Mouse (Mus musculus): ENCODE results near the gene Ganab. TPM values are rescaled to one million over a fixed set of nuclear protein-coding genes. Genes with fewer than 3 reads are reported as not detected.
A peak's percentile ranks its signal among the peaks of the same experiment; 100 is the strongest.

Ganab gene
- polyA plus RNA-seq, 1 experiment from 2014 or later, result 99.2 TPM

- 73% methylated on average over 7 of the region's 7 CpGs for WGBS
- peak overlapping the region; percentile 80 for H3K4me3 ChIP-seq (ENCODE audit: low read depth, low read length)
- no peak for DNase-seq (ENCODE audit: low spot score)
- no peaks in the 10 kb centered on the region for H3K27me3 ChIP-seq (replicated peaks; ENCODE audit: control insufficient read depth, insufficient read depth, low read length)
- no peaks in the 10 kb centered on the region for H3K9me3 ChIP-seq (ENCODE audit: control insufficient read depth, low read length)
- H3K36me3 ChIP-seq (ENCODE audit: control insufficient read depth, insufficient read depth, low read length), result peaks cover 63% of the 10 kb centered on the region
- peak overlapping the region; percentile 86 for H3K9ac ChIP-seq (ENCODE audit: low read depth, low read length)
- no peak overlapping the region for H3K27ac ChIP-seq (replicated peaks; ENCODE audit: low read depth, low read length)
- no peaks in the 10 kb centered on the region for H3K4me1 ChIP-seq (ENCODE audit: control insufficient read depth, insufficient read depth, low read length)
- H3K4me2 ChIP-seq (ENCODE audit: low read depth, low read length), result peak overlapping the region; percentile 78
- ATAC-seq (ENCODE audit: low read depth), result no peak
Observed at GRCm38 (mm10) chr19:8930771-8931170, 32.9 kb downstream of the Ganab start.

- ATAC-seq (ENCODE audit: low read depth) (no peak), DNase-seq (ENCODE audit: low spot score) (no peak)
- Histone ChIP-seq H3K9me3 (ENCODE audit: control insufficient read depth, low read length) (no peaks in the 10 kb centered on the region), H3K4me3 (ENCODE audit: low read depth, low read length) (no peak overlapping the region), H3K4me2 (ENCODE audit: low read depth, low read length) (no peak overlapping the region), H3K27ac (replicated peaks; ENCODE audit: low read depth, low read length) (no peak overlapping the region), H3K36me3 (ENCODE audit: control insufficient read depth, insufficient read depth, low read length) (peaks cover 68% of the 10 kb centered on the region), H3K4me1 (ENCODE audit: control insufficient read depth, insufficient read depth, low read length) (peaks cover 7% of the 10 kb centered on the region; the same call in 1 of the 2 replicates), H3K9ac (ENCODE audit: low read depth, low read length) (no peak overlapping the region), H3K27me3 (replicated peaks; ENCODE audit: control insufficient read depth, insufficient read depth, low read length) (no peaks in the 10 kb centered on the region)
- 89% methylated on average over 2 of the region's 2 CpGs for WGBS
Observed at GRCm38 (mm10) chr19:8936736-8937135, 38.9 kb downstream of the Ganab start.

- DNase-seq (ENCODE audit: low spot score), result no peak
- 75% methylated on average over 14 of the region's 15 CpGs for whole genome bisulfite sequencing
- H3K9me3 ChIP-seq (ENCODE audit: control insufficient read depth, low read length), result no peaks in the 10 kb centered on the region
- peak overlapping the region; percentile 98 for H3K27ac ChIP-seq (replicated peaks; ENCODE audit: low read depth, low read length)
- peak overlapping the region; percentile 97 for H3K4me3 ChIP-seq (ENCODE audit: low read depth, low read length)
- peak overlapping the region; percentile 66; the same call in 1 of the 2 replicates for H3K9ac ChIP-seq (ENCODE audit: low read depth, low read length)
- peak overlapping the region; percentile 61 for H3K4me2 ChIP-seq (ENCODE audit: low read depth, low read length)
- H3K36me3 ChIP-seq (ENCODE audit: control insufficient read depth, insufficient read depth, low read length), result peaks cover 63% of the 10 kb centered on the region
- H3K4me1 ChIP-seq (ENCODE audit: control insufficient read depth, insufficient read depth, low read length), result peaks cover 27% of the 10 kb centered on the region; the same call in 1 of the 2 replicates
- H3K27me3 ChIP-seq (replicated peaks; ENCODE audit: control insufficient read depth, insufficient read depth, low read length), result no peaks in the 10 kb centered on the region
- no peak for ATAC-seq (ENCODE audit: low read depth)
Observed at GRCm38 (mm10) chr19:8940526-8941133, 42.8 kb downstream of the Ganab start.

GRCm38 (mm10) chr19:8941136-8941514 is 43.3 kb downstream of the Ganab start:
- Histone ChIP-seq H3K36me3 (ENCODE audit: control insufficient read depth, insufficient read depth, low read length) (peaks cover 65% of the 10 kb centered on the region), H3K4me3 (ENCODE audit: low read depth, low read length) (peak overlapping the region; percentile 97), H3K27ac (replicated peaks; ENCODE audit: low read depth, low read length) (peak overlapping the region; percentile 98), H3K4me2 (ENCODE audit: low read depth, low read length) (peak overlapping the region; percentile 61), H3K4me1 (ENCODE audit: control insufficient read depth, insufficient read depth, low read length) (peaks cover 27% of the 10 kb centered on the region; the same call in 1 of the 2 replicates), H3K9ac (ENCODE audit: low read depth, low read length) (peak overlapping the region; percentile 66), H3K27me3 (replicated peaks; ENCODE audit: control insufficient read depth, insufficient read depth, low read length) (no peaks in the 10 kb centered on the region), H3K9me3 (ENCODE audit: control insufficient read depth, low read length) (no peaks in the 10 kb centered on the region)
- WGBS, result 41% methylated on average over 10 of the region's 10 CpGs
- ATAC-seq (ENCODE audit: low read depth) (no peak; the same call in 1 of the 2 replicates), DNase-seq (ENCODE audit: low spot score) (no peak)

- peak; percentile 98 for DNase-seq (ENCODE audit: low spot score)
- peaks cover 65% of the 10 kb centered on the region for H3K36me3 ChIP-seq (ENCODE audit: control insufficient read depth, insufficient read depth, low read length)
- no peaks in the 10 kb centered on the region for H3K9me3 ChIP-seq (ENCODE audit: control insufficient read depth, low read length)
- H3K4me3 ChIP-seq (ENCODE audit: low read depth, low read length), result peak within 1 kb of the TSS; percentile 97
- H3K4me1 ChIP-seq (ENCODE audit: control insufficient read depth, insufficient read depth, low read length), result peaks cover 27% of the 10 kb centered on the region; the same call in 1 of the 2 replicates
- WGBS, result under 1% methylated on average over 39 of the region's 64 CpGs
- no peaks in the 10 kb centered on the region for H3K27me3 ChIP-seq (replicated peaks; ENCODE audit: control insufficient read depth, insufficient read depth, low read length)
- peak; percentile 95 for ATAC-seq (ENCODE audit: low read depth)
- peak within 1 kb of the TSS; percentile 61 for H3K4me2 ChIP-seq (ENCODE audit: low read depth, low read length)
- H3K27ac ChIP-seq (replicated peaks; ENCODE audit: low read depth, low read length), result peak within 1 kb of the TSS; percentile 98
- H3K9ac ChIP-seq (ENCODE audit: low read depth, low read length), result peak within 1 kb of the TSS; percentile 99
Observed at GRCm38 (mm10) chr19:8941515-8942217, 43.8 kb downstream of the Ganab start, which contains the start of gene Mta2. TSS of gene Mta2 (plus strand) at chr19:8941875.

GRCm38 (mm10) chr19:8942276-8942964 is 44.5 kb downstream of the Ganab start:
- DNase-seq (ENCODE audit: low spot score), result peak; percentile 50
- H3K9ac ChIP-seq (ENCODE audit: low read depth, low read length), result peak overlapping the region; percentile 99

GRCm38 (mm10) chr19:8943047-8943446 is 45.2 kb downstream of the Ganab start:
- Histone ChIP-seq H3K36me3 (ENCODE audit: control insufficient read depth, insufficient read depth, low read length) (peaks cover 64% of the 10 kb centered on the region), H3K27ac (replicated peaks; ENCODE audit: low read depth, low read length) (peak overlapping the region; percentile 98), H3K4me2 (ENCODE audit: low read depth, low read length) (peak overlapping the region; percentile 61), H3K4me3 (ENCODE audit: low read depth, low read length) (peak overlapping the region; percentile 97), H3K4me1 (ENCODE audit: control insufficient read depth, insufficient read depth, low read length) (peaks cover 27% of the 10 kb centered on the region; the same call in 1 of the 2 replicates), H3K9ac (ENCODE audit: low read depth, low read length) (peak overlapping the region; percentile 99), H3K27me3 (replicated peaks; ENCODE audit: control insufficient read depth, insufficient read depth, low read length) (no peaks in the 10 kb centered on the region), H3K9me3 (ENCODE audit: control insufficient read depth, low read length) (no peaks in the 10 kb centered on the region)
- ATAC-seq (ENCODE audit: low read depth) (no peak), DNase-seq (ENCODE audit: low spot score) (no peak)
- 54% methylated on average over 2 of the region's 2 CpGs for WGBS

More at GRCm38 (mm10) chr19:8942276-8942964, 44.5 kb downstream of the Ganab start:
- Histone ChIP-seq H3K4me1 (ENCODE audit: control insufficient read depth, insufficient read depth, low read length) (peaks cover 27% of the 10 kb centered on the region; the same call in 1 of the 2 replicates), H3K27ac (replicated peaks; ENCODE audit: low read depth, low read length) (peak overlapping the region; percentile 98), H3K27me3 (replicated peaks; ENCODE audit: control insufficient read depth, insufficient read depth, low read length) (no peaks in the 10 kb centered on the region), H3K36me3 (ENCODE audit: control insufficient read depth, insufficient read depth, low read length) (peaks cover 64% of the 10 kb centered on the region), H3K4me2 (ENCODE audit: low read depth, low read length) (peak overlapping the region; percentile 61), H3K4me3 (ENCODE audit: low read depth, low read length) (peak overlapping the region; percentile 97), H3K9me3 (ENCODE audit: control insufficient read depth, low read length) (no peaks in the 10 kb centered on the region)
- peak; percentile 50 for ATAC-seq (ENCODE audit: low read depth)
- under 1% methylated on average over 43 of the region's 46 CpGs for WGBS

- Histone ChIP-seq H3K4me1 (ENCODE audit: control insufficient read depth, insufficient read depth, low read length) (peaks cover 27% of the 10 kb centered on the region; the same call in 1 of the 2 replicates), H3K4me2 (ENCODE audit: low read depth, low read length) (peak overlapping the region; percentile 61), H3K9ac (ENCODE audit: low read depth, low read length) (peak overlapping the region; percentile 53), H3K9me3 (ENCODE audit: control insufficient read depth, low read length) (no peaks in the 10 kb centered on the region), H3K4me3 (ENCODE audit: low read depth, low read length) (peak overlapping the region; percentile 97), H3K27ac (replicated peaks; ENCODE audit: low read depth, low read length) (peak overlapping the region; percentile 58), H3K27me3 (replicated peaks; ENCODE audit: control insufficient read depth, insufficient read depth, low read length) (no peaks in the 10 kb centered on the region), H3K36me3 (ENCODE audit: control insufficient read depth, insufficient read depth, low read length) (peaks cover 65% of the 10 kb centered on the region)
- DNase-seq (ENCODE audit: low spot score) (peak; percentile 80), ATAC-seq (ENCODE audit: low read depth) (no peak)
- WGBS, result 50% methylated on average over 5 of the region's 5 CpGs
Observed at GRCm38 (mm10) chr19:8944062-8944461, 46.2 kb downstream of the Ganab start.

Data from embryonic facial prominence, embryonic 14.5 days (tissue).